Mouse (Mus musculus) heart, postnatal 0 days (tissue): ENCODE measurements around the gene 1700123O20Rik.

Experiments used
- CTCF ChIP-seq: IDR thresholded peaks from 2 replicates; pipeline ENCODE4 v1.5.1; 2016; ENCODE audit warnings: antibody characterized with exemption, control low read depth, low read depth
- EP300 ChIP-seq: IDR thresholded peaks from 2 replicates; pipeline ENCODE4 v1.6.1; 2016; ENCODE audit warnings: antibody characterized with exemption, low read depth

GRCm38 (mm10) chr14:54724049-54724448, 38.0 kb downstream of the 1700123O20Rik start:
- TF ChIP-seq CTCF (no peak), EP300 (no peak)
